Mouse (Mus musculus) liver (tissue): ENCODE results near the gene Zfp865.

Experiments
- DNase-seq: peaks from one replicate; pipeline ENCODE4 v3.0.0-alpha.2; 2020; ENCODE audit warnings: mixed read lengths

The Zfp865 gene

GRCm38 (mm10) chr7:5083325-5084105 is 63.3 kb downstream of the Zfp865 start:
- DNase-seq = no peak

GRCm38 (mm10) chr7:5085512-5085911 is 65.3 kb downstream of the Zfp865 start:
- DNase-seq = no peak
